Mouse (Mus musculus): ENCODE measurements at regions not wholly inside any gene's neighbourhood (a gene's known extent, or its start where the extent isn't known, plus 50 kb on each side); places are given as distances from the start of the nearest gene placed in this dataset.

GRCm38 (mm10) chr16:93123707-93124106, 297.8 kb upstream of the Runx1 start:
- no peak for DNase-seq

DNA sequence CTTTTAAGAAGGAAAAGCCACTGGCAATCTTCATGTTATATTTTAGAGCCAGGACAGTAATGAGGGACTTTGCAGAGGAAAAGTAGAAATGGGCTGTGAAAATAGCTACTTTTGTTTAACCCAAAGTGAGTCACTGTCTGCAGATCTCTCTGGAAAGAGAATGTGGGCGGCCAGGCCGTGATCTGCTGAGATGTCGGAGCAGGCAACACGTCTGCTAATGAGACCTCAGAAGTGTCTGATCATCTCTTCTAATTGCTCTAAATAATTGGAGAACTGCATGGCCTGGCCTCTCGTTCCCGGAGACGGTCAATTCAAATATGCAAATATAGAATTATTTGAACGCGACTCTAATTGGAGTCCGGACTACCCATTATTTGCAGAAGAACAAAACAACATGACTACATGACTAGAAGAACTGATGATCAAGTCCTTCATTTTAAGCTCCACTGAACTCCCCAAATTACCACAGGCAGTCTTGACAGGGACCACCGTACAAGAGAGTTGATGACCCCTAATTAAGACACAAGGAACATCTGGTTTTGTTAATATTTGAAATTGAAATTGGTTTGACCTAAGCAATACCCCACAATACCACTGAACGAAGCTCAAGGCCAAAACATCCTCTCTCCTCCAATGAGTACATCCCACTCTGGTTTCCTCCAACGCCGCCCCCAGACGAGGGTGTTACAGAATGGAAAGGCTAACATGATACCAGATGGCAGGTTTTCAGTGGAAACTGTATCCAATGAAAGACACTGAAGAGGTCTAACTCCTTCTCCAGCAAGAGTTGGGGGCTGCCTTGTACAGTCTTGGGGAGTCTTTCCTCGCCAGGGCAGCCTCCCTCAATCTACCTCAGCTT, 290.4 kb upstream of the Runx1 start:
- DNase-seq: no peak

DNA sequence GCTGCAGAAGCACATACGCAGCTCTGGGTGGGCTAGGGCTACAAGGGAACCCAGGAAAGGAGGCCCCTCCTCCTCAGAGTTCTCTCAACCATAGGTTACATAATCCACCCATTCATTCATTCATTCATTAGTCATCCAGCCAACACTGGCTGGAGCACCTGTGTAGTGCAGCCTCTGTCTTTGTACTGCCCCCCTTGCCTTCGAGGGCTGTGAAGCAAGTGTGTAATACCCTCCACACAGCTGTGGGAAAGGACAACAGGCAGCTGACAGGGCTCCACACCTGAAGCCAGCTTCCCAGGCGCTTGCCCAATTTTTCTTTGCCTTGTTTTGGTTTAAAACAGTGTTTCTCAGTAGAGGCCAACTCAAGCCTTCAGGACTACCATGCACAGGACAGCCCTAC, 285.0 kb upstream of the Runx1 start:
- no peak for DNase-seq

GRCm38 (mm10) chr16:93110451-93110850, 284.5 kb upstream of the Runx1 start:
- DNase-seq: no peak

DNA sequence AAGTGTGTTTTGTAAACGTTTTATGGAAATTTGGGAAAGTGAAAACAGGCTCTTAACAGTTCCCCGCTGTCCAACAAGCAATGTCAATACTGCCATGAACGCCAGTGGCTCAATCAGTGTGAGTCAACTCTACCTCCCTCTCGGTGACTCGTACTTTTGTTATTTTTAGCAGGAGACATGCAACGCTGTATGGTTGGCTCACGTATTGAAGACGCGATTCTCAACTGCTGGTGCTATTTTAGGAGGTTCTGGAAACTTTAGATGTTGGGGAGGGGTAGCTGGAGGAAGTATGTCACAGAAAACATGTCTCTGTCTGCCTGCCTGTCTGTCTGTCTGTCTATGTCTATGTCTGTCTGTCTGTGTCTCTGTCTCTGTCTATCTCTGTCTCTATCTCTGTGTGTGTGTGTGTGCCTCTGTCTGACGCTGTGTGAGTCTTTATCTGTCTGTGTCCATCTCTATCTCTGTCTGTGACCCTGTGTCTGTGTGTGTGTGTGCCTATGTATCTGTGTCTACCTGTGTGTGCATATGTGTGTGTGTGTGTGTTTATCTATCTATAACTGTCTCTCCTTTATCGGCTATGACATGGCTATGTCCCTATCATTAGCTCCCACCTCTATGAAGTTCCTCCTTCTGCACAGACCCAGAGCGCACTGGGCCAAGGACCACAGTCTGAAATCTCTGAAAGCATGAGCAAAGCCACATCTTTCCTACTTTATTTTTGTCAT, 283.9 kb upstream of the Runx1 start:
- DNase-seq: no peak

GRCm38 (mm10) chr16:93107524-93107845, 281.5 kb upstream of the Runx1 start:
- DNase-seq: no peak

GRCm38 (mm10) chr16:93106811-93107523, 281.0 kb upstream of the Runx1 start:
- peak; percentile 45 to 51 for DNase-seq

GRCm38 (mm10) chr16:93102174-93102573, 276.2 kb upstream of the Runx1 start:
- DNase-seq: no peak

DNA sequence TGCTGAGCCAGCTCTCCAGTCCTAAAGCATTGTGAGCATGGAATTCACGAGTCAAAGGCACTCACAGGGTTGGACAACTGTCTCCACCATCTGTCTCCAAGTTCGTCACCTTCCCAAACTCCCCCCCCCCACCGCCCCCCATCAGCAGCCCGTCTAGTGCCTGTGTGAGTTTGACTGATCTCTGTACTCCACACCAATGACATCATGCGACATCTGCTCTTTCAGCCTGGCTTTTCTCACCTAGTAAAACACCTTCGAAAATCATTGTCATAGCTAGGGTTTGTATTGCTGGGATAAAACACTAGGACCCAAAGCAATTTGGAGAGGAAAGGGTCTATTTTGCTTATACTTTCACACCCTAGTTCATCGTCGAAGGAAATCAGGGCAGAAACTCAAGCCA, 272.1 kb upstream of the Runx1 start:
- DNase-seq: no peak

DNA sequence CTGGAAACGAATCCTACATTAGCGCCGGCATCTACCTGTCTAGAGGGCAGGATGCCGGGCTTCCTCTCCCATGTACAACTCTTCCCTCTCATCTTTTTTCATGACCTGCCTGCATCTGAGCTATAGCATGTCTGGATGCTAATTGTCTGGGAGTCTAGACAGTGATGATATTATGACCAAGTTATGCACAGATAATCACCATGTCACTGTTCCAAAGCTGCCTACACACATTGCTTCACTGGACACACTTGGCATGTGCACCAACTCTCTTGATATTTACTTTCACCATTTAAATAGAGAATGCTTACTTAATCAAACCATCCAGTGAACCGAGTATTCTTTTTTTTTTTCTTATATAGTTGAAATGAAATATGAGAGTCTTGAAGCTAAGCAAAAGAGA, 270.2 kb upstream of the Runx1 start:
- no peak for DNase-seq

DNA sequence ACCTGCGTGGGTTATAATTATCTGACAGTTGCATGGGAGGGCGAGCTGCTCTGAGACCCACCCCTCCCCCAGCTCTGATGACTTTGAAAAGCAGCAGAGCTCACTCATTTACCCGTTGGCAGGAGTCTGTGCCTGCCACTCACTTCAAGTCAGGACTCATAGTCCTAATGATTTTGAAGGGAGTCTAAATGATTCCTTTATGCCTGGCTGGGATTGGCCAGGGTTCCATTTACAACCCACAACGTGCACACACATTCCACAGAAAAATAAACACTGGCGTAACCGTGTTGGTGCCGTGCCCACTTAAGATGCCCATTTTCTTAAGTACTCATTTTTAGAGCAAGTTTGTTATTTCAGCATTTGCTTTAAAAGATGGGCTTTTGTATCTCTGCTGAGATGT, 266.8 kb upstream of the Runx1 start:
- DNase-seq: peak; percentile 14 to 21

DNA sequence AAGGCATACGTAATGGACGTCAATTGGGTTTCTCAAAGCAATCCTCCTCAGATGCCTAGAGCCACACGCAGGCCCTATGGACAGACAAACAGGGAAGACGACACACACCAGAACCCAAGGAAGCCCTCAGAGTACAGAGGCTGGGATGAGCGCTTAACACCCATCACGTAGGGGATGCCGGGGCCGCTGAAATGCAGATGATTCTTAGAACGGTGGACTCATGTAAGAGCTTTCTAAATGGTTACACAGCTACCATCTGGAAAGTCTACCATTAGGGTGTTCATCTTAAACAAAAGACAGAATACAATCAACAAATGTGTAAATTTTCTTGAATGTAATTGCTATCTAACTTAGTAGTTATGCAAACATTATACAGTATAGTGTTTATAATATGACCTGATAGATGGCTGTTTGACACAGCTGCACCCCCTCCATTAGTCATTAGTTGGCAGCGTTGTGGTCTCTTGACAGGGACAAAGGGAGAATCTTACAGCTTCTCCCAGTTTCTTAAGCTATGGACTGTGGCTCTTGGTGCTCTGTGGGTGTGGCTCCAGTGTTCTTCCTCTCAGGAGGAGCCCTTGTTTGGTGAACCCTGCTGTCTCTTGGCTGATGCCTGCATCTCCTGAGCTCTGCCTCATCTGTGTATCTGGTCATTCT, 259.4 kb upstream of the Runx1 start:
- DNase-seq: no peak

DNA sequence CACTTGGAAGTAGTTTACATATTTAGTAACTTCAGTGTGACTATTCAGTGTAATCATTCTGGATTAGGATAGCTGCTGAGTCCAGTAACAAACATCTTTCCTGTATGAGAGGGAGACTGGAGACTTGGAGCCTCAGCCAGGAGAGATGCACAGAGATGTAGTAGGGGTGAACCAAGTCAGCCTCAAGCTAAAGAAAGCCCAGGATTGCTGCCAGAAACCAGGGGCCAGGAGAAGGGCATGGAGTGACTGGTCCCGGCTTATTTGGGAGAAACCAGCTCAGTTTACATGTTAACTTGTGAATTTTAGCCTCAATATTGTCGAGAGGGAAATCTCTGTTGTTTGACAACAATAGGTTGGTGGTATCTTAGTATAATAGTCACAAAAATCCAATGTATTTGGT, 257.8 kb upstream of the Runx1 start:
- DNase-seq: no peak

DNA sequence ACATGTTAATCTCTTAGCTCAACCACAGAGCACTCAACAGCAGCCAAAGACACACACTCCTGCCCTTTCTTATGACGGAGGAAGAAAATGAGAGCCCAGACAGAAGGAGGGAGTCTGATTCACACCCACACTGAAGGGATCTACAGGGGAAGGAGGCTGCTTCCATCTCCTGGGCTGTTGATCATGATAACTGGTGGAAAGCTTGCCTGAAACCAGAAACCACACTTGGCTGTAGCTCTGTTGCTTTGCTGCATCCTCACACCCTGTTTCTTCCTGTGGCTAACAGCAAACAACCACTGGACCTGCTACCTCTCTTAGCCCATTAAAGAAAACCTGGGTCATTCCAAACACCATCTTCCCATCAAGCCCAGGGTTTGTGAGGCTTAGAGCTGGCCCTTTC, 257.2 kb upstream of the Runx1 start:
- no peak for DNase-seq

- DNase-seq: no peak
Observed at GRCm38 (mm10) chr16:93081533-93081932, 255.6 kb upstream of the Runx1 start.

DNA sequence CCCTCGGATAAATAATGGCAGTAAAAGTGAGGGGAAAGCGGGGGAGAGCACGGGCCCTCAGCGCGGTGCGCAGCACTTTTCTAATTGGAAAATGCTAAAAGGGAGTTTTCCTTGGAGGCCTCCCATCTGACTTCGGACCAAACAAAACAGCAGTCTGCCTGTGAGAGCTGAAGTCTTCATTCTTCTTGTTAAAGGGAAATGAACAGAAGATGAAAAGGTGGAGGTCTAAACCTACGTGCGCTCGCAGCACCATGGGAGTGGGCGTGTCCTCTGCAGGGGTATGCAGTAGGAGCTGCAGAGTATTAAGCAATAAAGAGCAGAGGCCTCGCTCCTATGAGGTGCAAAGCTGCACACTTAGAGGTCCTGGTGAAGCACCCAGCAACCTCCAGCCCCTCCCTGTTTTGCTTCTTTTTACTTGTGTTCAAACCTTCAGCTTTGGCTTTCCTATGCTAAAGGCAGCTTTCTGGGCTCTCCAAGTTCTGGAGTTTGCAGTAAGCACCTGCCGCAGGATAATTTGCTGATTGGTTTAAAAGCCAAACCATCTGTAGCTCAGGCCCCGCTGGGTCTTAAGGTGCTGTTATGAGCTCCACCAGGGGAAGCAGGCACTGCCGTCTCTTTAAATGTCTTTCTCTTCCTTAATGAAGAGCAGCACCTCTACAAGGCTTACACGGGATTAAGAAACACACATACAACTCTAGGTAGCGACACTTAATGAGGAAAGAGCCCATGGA, 253.9 kb upstream of the Runx1 start:
- peak; percentile 73 to 80 for DNase-seq

DNA sequence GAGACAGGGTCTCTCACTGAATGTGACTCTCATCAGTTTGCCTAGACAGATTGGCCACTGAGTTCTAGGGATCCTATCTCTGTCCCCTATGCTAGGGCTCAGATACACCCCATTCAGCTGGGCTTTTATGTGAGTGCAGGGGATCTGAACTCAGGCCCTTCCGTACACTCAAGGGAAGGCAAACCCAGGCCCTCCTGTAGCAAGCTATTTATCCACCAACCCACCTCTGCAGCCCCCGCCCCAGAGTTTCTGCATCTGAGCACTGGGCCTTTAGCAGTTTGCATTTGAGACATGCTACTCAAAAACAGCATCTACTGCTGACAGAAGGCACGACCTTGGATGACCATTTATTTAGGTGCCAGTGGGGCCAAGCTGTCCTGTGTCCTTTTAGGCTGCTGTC, 253.0 kb upstream of the Runx1 start:
- peak; percentile 8 to 19 for DNase-seq

DNA sequence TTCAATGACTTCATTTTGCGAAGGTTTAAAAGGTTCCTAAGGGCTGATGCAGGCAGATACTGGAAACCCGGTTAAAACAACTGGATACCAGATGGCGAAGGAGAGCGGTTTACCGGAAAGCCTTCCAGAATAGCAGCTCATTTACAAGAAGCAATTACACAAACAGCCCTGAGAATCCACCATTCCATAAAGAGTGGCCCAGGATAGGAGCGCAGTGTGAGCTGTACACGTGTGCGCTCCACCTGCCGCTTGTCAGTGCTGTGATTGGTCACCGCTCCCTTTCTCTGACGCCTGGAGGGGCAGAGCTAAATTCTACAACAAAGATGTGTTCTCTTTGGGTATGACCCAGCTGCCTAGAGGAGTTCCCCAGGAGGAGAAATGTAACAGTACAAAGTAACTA, 249.5 kb upstream of the Runx1 start:
- DNase-seq: no peak

- peak; percentile 35 to 62 for DNase-seq
Observed at GRCm38 (mm10) chr16:93072156-93072555, 246.2 kb upstream of the Runx1 start.

DNA sequence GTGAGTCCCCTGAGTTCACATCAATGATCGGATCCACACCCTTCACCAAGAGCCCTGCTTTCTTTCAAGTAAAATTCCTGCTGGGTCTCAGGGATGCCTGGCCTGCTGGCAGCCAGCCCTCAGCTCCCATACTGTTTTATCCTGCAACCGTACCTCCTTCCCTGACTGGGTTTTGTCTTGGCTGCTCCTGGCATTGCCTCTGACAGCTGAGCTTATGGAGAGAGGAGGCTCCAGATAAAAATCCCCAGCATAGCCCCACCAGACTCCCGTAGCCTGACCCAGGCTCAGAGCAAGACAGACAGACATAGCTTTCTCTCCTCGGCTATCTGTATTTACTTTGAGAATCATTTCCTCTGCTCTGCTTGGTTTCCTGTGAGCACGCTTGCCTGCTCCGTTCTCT, 245.8 kb upstream of the Runx1 start:
- peak in 1 of 2 experiments; percentile 6 for DNase-seq

DNA sequence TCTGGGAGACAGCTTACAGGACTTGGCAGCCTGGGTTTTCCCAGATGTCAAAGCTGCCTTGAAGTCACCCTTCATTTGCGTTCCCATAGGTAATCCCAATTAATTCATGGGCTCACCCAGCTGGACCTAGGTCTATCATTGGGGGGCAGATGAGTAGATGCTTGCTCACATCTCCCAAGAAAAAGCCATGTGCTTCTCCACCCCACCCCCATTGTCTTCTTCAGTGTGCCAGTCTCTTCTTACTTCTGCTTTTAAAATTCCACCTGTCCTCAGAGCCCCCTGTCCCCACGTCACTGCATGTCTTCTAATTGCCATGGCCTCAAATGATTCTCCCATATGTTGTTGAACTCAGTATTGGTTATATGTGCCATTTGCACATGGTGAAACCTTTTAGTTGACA, 240.9 kb upstream of the Runx1 start:
- no peak for DNase-seq

DNA sequence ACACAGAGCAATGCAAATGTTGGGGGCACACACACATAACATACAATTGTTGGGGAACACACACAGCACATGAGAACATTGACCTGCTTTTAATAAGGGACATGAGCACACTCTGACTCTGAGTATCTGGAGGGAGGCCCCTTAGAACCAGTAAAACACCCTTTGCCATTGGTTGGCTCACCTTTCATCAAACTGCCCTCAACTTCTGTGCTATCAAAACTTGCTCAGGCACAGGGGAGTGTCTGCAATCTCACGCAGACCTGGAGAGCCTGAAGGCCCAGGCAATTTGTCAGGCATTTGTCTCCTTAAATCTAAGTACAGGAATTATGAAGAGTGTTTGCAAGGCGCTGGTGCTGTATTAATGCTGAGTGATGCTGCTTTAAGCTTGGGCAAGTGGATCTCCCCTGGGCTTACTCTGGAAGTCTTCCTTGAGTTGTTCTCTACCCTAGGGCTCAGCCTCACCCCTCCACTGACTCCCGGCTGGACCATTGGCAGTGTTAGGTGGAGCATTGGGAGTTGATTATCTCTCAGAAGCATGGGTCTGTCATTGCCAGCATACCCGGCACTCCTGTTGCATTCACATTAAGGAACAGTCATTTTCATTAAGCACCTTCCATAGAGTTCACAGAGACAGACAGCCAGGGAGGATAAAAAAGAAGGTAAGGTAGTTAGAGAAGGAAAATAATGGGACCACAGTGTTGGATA, 235.7 kb upstream of the Runx1 start:
- DNase-seq: no peak
